Mouse (Mus musculus) intestine, postnatal 0 days (tissue): ENCODE results near the gene Col6a3. TPM values are rescaled to one million over a fixed set of nuclear protein-coding genes. Genes with fewer than 3 reads are reported as not detected.

Source experiments
- ATAC-seq: fragments of 200-750 bp; cut with Nextera tagmentation; 2 replicates; pipeline ENCODE4 v1.8.0; 2017; ENCODE audit warnings: mild to moderate bottlenecking, moderate TSS enrichment, moderate library complexity
- H3K27ac ChIP-seq: fragments of 300-500 bp; sonication (generic); 2 replicates; pipeline ENCODE4 v1.5.1; 2014; ENCODE audit warnings: mild to moderate bottlenecking, low read depth, low read length, moderate library complexity
- H3K27me3 ChIP-seq: fragments of 300-500 bp; sonication (generic); replicated peaks from 2 replicates; pipeline ENCODE4 v1.6.1; 2014; ENCODE audit warnings: low read length, mixed read lengths; ENCODE audit not compliant: control insufficient read depth, insufficient read depth
- H3K36me3 ChIP-seq: fragments of 300-500 bp; sonication (generic); 2 replicates; pipeline ENCODE4 v1.6.1; 2014; ENCODE audit warnings: mild to moderate bottlenecking, moderate library complexity; ENCODE audit not compliant: control insufficient read depth, insufficient read depth
- H3K4me1 ChIP-seq: fragments of 300-500 bp; sonication (generic); replicated peaks from 2 replicates; pipeline ENCODE4 v1.6.1; 2014; ENCODE audit warnings: antibody characterized with exemption, low read length, mixed read lengths; ENCODE audit not compliant: control insufficient read depth, insufficient read depth
- H3K4me2 ChIP-seq: fragments of 300-500 bp; sonication (generic); replicated peaks from 2 replicates; pipeline ENCODE4 v1.6.1; 2014; ENCODE audit warnings: low read depth, mild to moderate bottlenecking, moderate library complexity
- H3K4me3 ChIP-seq: fragments of 300-500 bp; sonication (generic); 2 replicates; pipeline ENCODE4 v1.5.1; 2014; ENCODE audit warnings: low read depth, low read length
- H3K9ac ChIP-seq: fragments of 300-500 bp; sonication (generic); 2 replicates; pipeline ENCODE4 v1.6.1; 2014; ENCODE audit warnings: mild to moderate bottlenecking, low read depth, low read length
- H3K9me3 ChIP-seq: fragments of 300-500 bp; sonication (generic); 2 replicates; pipeline ENCODE4 v1.6.1; 2016; ENCODE audit warnings: mixed run types; ENCODE audit not compliant: control insufficient read depth
- CTCF ChIP-seq: sonication (generic); IDR thresholded peaks from 2 replicates; pipeline ENCODE4 v1.5.1; 2016; ENCODE audit warnings: low read depth, mild to moderate bottlenecking, control low read depth, antibody characterized with exemption, moderate library complexity
- WGBS: fragments of 180-500 bp; shearing (Covaris S2); extraction: QIAGEN DNeasy Blood & Tissue Kit; methylation state at CpG from one replicate; pipeline ENCODE4 v1.1.7; 2014; 5-methylcytosine and 5-hydroxymethylcytosine counted together
- polyA plus RNA-seq: library from polyadenylated mRNA; unstranded; fragments of >200 nt; fragmentation: Nextera tagmentation; extraction: Ambion mirVana; gene quantifications from 2 replicates; pipeline ENCODE4 v1.2.1, GENCODE M21; 2015

Col6a3 gene
- polyA plus RNA-seq, 1 experiment from 2014 or later: 33.3 TPM

GRCm38 (mm10) chr1:90729466-90729865 lies 114.3 kb downstream of the Col6a3 start:
- Histone ChIP-seq H3K4me2 (no peak overlapping the region), H3K9me3 (no peaks in the 10 kb centered on the region), H3K27me3 (no peaks in the 10 kb centered on the region), H3K4me3 (no peak overlapping the region), H3K36me3 (no peaks in the 10 kb centered on the region), H3K4me1 (no peaks in the 10 kb centered on the region), H3K27ac (no peak overlapping the region), H3K9ac (no peak overlapping the region)
- no peak for ATAC-seq
- 80% methylated on average over 3 of the region's 3 CpGs for WGBS
- no peak for TF ChIP-seq CTCF

GRCm38 (mm10) chr1:90723754-90724153 lies 120.0 kb downstream of the Col6a3 start:
- no peak overlapping the region for H3K4me3 ChIP-seq
- H3K9ac ChIP-seq: no peak overlapping the region
- no peak for ATAC-seq
- no peak overlapping the region for H3K4me2 ChIP-seq
- H3K27me3 ChIP-seq: no peaks in the 10 kb centered on the region
- H3K36me3 ChIP-seq: no peaks in the 10 kb centered on the region
- no peaks in the 10 kb centered on the region for H3K4me1 ChIP-seq
- H3K9me3 ChIP-seq: no peaks in the 10 kb centered on the region
- no peak overlapping the region for H3K27ac ChIP-seq
- no peak for TF ChIP-seq CTCF

GRCm38 (mm10) chr1:90723325-90723724 lies 120.4 kb downstream of the Col6a3 start:
- no peak overlapping the region for H3K4me2 ChIP-seq
- no peak for ATAC-seq
- TF ChIP-seq CTCF: no peak

GRCm38 (mm10) chr1:90722021-90722420 lies 121.8 kb downstream of the Col6a3 start:
- Histone ChIP-seq H3K9ac (no peak overlapping the region), H3K4me1 (no peaks in the 10 kb centered on the region), H3K36me3 (no peaks in the 10 kb centered on the region), H3K4me3 (no peak overlapping the region), H3K27ac (no peak overlapping the region), H3K27me3 (no peaks in the 10 kb centered on the region), H3K9me3 (no peaks in the 10 kb centered on the region), H3K4me2 (no peak overlapping the region)
- TF ChIP-seq CTCF: no peak
- no peak for ATAC-seq

More at GRCm38 (mm10) chr1:90723325-90723724, 120.4 kb downstream of the Col6a3 start:
- Histone ChIP-seq H3K4me1 (no peaks in the 10 kb centered on the region), H3K27ac (no peak overlapping the region), H3K27me3 (no peaks in the 10 kb centered on the region), H3K4me3 (no peak overlapping the region), H3K9me3 (no peaks in the 10 kb centered on the region), H3K9ac (no peak overlapping the region), H3K36me3 (no peaks in the 10 kb centered on the region)

GRCm38 (mm10) chr1:90720610-90721241 lies 123.0 kb downstream of the Col6a3 start:
- ATAC-seq: no peak
- no peaks in the 10 kb centered on the region for H3K9me3 ChIP-seq
- WGBS: 48% methylated on average over 7 of the region's 7 CpGs
- no peaks in the 10 kb centered on the region for H3K36me3 ChIP-seq
- H3K4me3 ChIP-seq: no peak overlapping the region
- no peak overlapping the region for H3K4me2 ChIP-seq
- no peak for TF ChIP-seq CTCF
- H3K4me1 ChIP-seq: no peaks in the 10 kb centered on the region
- H3K27me3 ChIP-seq: no peaks in the 10 kb centered on the region
- H3K9ac ChIP-seq: no peak overlapping the region
- no peak overlapping the region for H3K27ac ChIP-seq

- 55% methylated on average over 6 of the region's 6 CpGs for WGBS
- no peak overlapping the region for H3K9ac ChIP-seq
- no peak overlapping the region for H3K27ac ChIP-seq
- no peaks in the 10 kb centered on the region for H3K9me3 ChIP-seq
- no peaks in the 10 kb centered on the region for H3K4me1 ChIP-seq
- no peaks in the 10 kb centered on the region for H3K36me3 ChIP-seq
- no peaks in the 10 kb centered on the region for H3K27me3 ChIP-seq
- H3K4me3 ChIP-seq: no peak overlapping the region
- no peak for ATAC-seq
- no peak overlapping the region for H3K4me2 ChIP-seq
- TF ChIP-seq CTCF: no peak
Observed at GRCm38 (mm10) chr1:90718826-90719550, 124.8 kb downstream of the Col6a3 start.
